Mouse (Mus musculus) limb, embryonic 13.5 days (tissue): Measurements from ENCODE around the gene Akap5. TPM values are rescaled to one million over a fixed set of nuclear protein-coding genes. Genes with fewer than 3 reads are reported as not detected.

Experiments
- ATAC-seq: fragments of 200-750 bp; cut with Nextera tagmentation; 2 replicates; pipeline ENCODE4 v1.8.0; 2017; ENCODE audit warnings: low read depth, moderate number of reproducible peaks, moderate TSS enrichment; ENCODE audit not compliant: low FRiP score
- H3K27ac ChIP-seq: fragments of 300-500 bp; sonication (generic); 2 replicates; pipeline ENCODE4 v1.5.1; 2015; ENCODE audit warnings: inconsistent platforms, mild to moderate bottlenecking, moderate library complexity
- H3K27me3 ChIP-seq: fragments of 300-500 bp; sonication (generic); 2 replicates; pipeline ENCODE4 v1.6.1; 2015; ENCODE audit warnings: mild to moderate bottlenecking, inconsistent platforms
- H3K36me3 ChIP-seq: fragments of 300-500 bp; sonication (generic); 2 replicates; pipeline ENCODE4 v1.6.1; 2015; ENCODE audit warnings: inconsistent platforms, mild to moderate bottlenecking, moderate library complexity
- H3K4me1 ChIP-seq: fragments of 300-500 bp; sonication (generic); 2 replicates; pipeline ENCODE4 v1.6.1; 2015; ENCODE audit warnings: inconsistent platforms
- H3K4me2 ChIP-seq: fragments of 300-500 bp; sonication (generic); replicated peaks from 2 replicates; pipeline ENCODE4 v1.6.1; 2015; ENCODE audit warnings: inconsistent platforms, mild to moderate bottlenecking, moderate library complexity
- H3K4me3 ChIP-seq: fragments of 300-500 bp; sonication (generic); 2 replicates; pipeline ENCODE4 v1.5.1; 2015; ENCODE audit warnings: moderate library complexity, mild to moderate bottlenecking, inconsistent platforms
- H3K9ac ChIP-seq: fragments of 300-500 bp; sonication (generic); 2 replicates; pipeline ENCODE4 v1.6.1; 2015; ENCODE audit warnings: mild to moderate bottlenecking, inconsistent platforms
- H3K9me3 ChIP-seq: fragments of 300-500 bp; sonication (generic); 2 replicates; pipeline ENCODE4 v1.6.1; 2016; ENCODE audit warnings: inconsistent platforms
- WGBS: fragments of 180-500 bp; shearing (Covaris S2); methylation state at CpG from one replicate; pipeline ENCODE4 v1.1.7; 2015; 5-methylcytosine and 5-hydroxymethylcytosine counted together
- polyA plus RNA-seq: library from polyadenylated mRNA; unstranded; fragments of >200 nt; fragmentation: Nextera tagmentation; extraction: Ambion mirVana; gene quantifications from 2 replicates; pipeline ENCODE4 v1.2.1, GENCODE M21; 2015

The Akap5 gene
- polyA plus RNA-seq, 1 experiment from 2014 or later, result 2.3 TPM

GRCm38 (mm10) chr12:76360868-76361267 is 36.2 kb downstream of the Akap5 start:
- no peak overlapping the region for H3K9ac ChIP-seq
- H3K9me3 ChIP-seq, result no peaks in the 10 kb centered on the region
- H3K27me3 ChIP-seq, result no peaks in the 10 kb centered on the region
- H3K36me3 ChIP-seq, result peaks cover 8% of the 10 kb centered on the region
- no peak for ATAC-seq
- no peak overlapping the region for H3K4me2 ChIP-seq
- no peak overlapping the region for H3K4me3 ChIP-seq
- no peak overlapping the region for H3K27ac ChIP-seq
- 59% methylated on average over 1 of the region's 1 CpGs for WGBS
- peaks cover 11% of the 10 kb centered on the region for H3K4me1 ChIP-seq

GRCm38 (mm10) chr12:76361405-76362302 is 37.0 kb downstream of the Akap5 start:
- H3K36me3 ChIP-seq, result peaks cover 8% of the 10 kb centered on the region
- H3K9ac ChIP-seq, result no peak overlapping the region
- 54% methylated on average over 9 of the region's 9 CpGs for WGBS
- H3K9me3 ChIP-seq, result no peaks in the 10 kb centered on the region
- ATAC-seq, result no peak
- H3K4me2 ChIP-seq, result no peak overlapping the region
- H3K27ac ChIP-seq, result no peak overlapping the region
- no peaks in the 10 kb centered on the region for H3K27me3 ChIP-seq
- no peak overlapping the region for H3K4me3 ChIP-seq
- H3K4me1 ChIP-seq, result peaks cover 17% of the 10 kb centered on the region

- Histone ChIP-seq H3K4me2 (no peak overlapping the region), H3K27me3 (no peaks in the 10 kb centered on the region), H3K27ac (no peak overlapping the region), H3K4me1 (peaks cover 24% of the 10 kb centered on the region), H3K9ac (no peak overlapping the region), H3K9me3 (no peaks in the 10 kb centered on the region), H3K36me3 (peaks cover 5% of the 10 kb centered on the region), H3K4me3 (no peak overlapping the region)
- 81% methylated on average over 9 of the region's 9 CpGs for WGBS
- no peak for ATAC-seq
Observed at GRCm38 (mm10) chr12:76362303-76362676, 37.6 kb downstream of the Akap5 start.

GRCm38 (mm10) chr12:76366276-76366675 is 41.6 kb downstream of the Akap5 start:
- Histone ChIP-seq H3K4me3 (no peak overlapping the region), H3K9me3 (no peaks in the 10 kb centered on the region), H3K27ac (no peak overlapping the region), H3K4me2 (no peak overlapping the region), H3K27me3 (no peaks in the 10 kb centered on the region), H3K36me3 (no peaks in the 10 kb centered on the region), H3K4me1 (peaks cover 38% of the 10 kb centered on the region), H3K9ac (peak overlapping the region; percentile 26; the same call in 1 of the 2 replicates)
- no peak for ATAC-seq
- WGBS, result 84% methylated on average over 3 of the region's 3 CpGs

- Histone ChIP-seq H3K4me1 (peaks cover 39% of the 10 kb centered on the region), H3K9me3 (no peaks in the 10 kb centered on the region), H3K36me3 (no peaks in the 10 kb centered on the region), H3K27ac (peak overlapping the region; percentile 100; the same call in 1 of the 2 replicates), H3K4me2 (peak overlapping the region; percentile 92), H3K4me3 (peak overlapping the region; percentile 95), H3K9ac (peak overlapping the region; percentile 99), H3K27me3 (no peaks in the 10 kb centered on the region)
- 11% methylated on average over 14 of the region's 14 CpGs for WGBS
- ATAC-seq, result no peak
Observed at GRCm38 (mm10) chr12:76367096-76367995, 42.7 kb downstream of the Akap5 start.

GRCm38 (mm10) chr12:76368201-76368789 is 43.6 kb downstream of the Akap5 start:
- no peak for ATAC-seq
- Histone ChIP-seq H3K36me3 (no peaks in the 10 kb centered on the region), H3K4me1 (peaks cover 47% of the 10 kb centered on the region), H3K27me3 (no peaks in the 10 kb centered on the region), H3K4me3 (peak overlapping the region; percentile 95), H3K27ac (peak overlapping the region; percentile 100; the same call in 1 of the 2 replicates), H3K9ac (peak overlapping the region; percentile 99), H3K9me3 (no peaks in the 10 kb centered on the region), H3K4me2 (peak overlapping the region; percentile 92)
- 5% methylated on average over 9 of the region's 9 CpGs for WGBS

GRCm38 (mm10) chr12:76368790-76369205 is 44.1 kb downstream of the Akap5 start:
- Histone ChIP-seq H3K9me3 (no peaks in the 10 kb centered on the region), H3K27ac (peak overlapping the region; percentile 100), H3K4me2 (peak overlapping the region; percentile 92), H3K27me3 (no peaks in the 10 kb centered on the region), H3K4me3 (peak overlapping the region; percentile 95), H3K36me3 (no peaks in the 10 kb centered on the region), H3K4me1 (peaks cover 52% of the 10 kb centered on the region), H3K9ac (peak overlapping the region; percentile 99)
- 2% methylated on average over 26 of the region's 26 CpGs for WGBS
- ATAC-seq, result peak; percentile 9; the same call in 1 of the 2 replicates

- under 1% methylated on average over 92 of the region's 96 CpGs for WGBS
Observed at GRCm38 (mm10) chr12:76369206-76369977, 44.7 kb downstream of the Akap5 start, which contains the start of gene Zbtb25. Zbtb25 (minus strand) TSS chr12:76369602.

GRCm38 (mm10) chr12:76369978-76370830 is 45.5 kb downstream of the Akap5 start, which contains the start of gene Zbtb1:
Zbtb1 (plus strand) TSS chr12:76370266.
- peak within 1 kb of the TSS; percentile 99 for H3K9ac ChIP-seq
- H3K4me3 ChIP-seq, result peak within 1 kb of the TSS; percentile 95
- peaks cover 64% of the 10 kb centered on the region for H3K4me1 ChIP-seq
- peak within 1 kb of the TSS; percentile 100 for H3K27ac ChIP-seq
- under 1% methylated on average over 81 of the region's 99 CpGs for whole genome bisulfite sequencing
- no peaks in the 10 kb centered on the region for H3K9me3 ChIP-seq
- no peaks in the 10 kb centered on the region for H3K36me3 ChIP-seq
- no peaks in the 10 kb centered on the region for H3K27me3 ChIP-seq
- H3K4me2 ChIP-seq, result peak within 1 kb of the TSS; percentile 92
- peak; percentile 48 for ATAC-seq

More at GRCm38 (mm10) chr12:76369206-76369977, 44.7 kb downstream of the Akap5 start, which contains the start of gene Zbtb25:
- Histone ChIP-seq H3K4me2 (peak within 1 kb of the TSS; percentile 92), H3K27ac (peak within 1 kb of the TSS; percentile 100), H3K36me3 (no peaks in the 10 kb centered on the region), H3K4me1 (peaks cover 58% of the 10 kb centered on the region), H3K4me3 (peak within 1 kb of the TSS; percentile 95), H3K27me3 (no peaks in the 10 kb centered on the region), H3K9me3 (no peaks in the 10 kb centered on the region), H3K9ac (peak within 1 kb of the TSS; percentile 99)
- ATAC-seq, result peak; percentile 78

- peaks cover 60% of the 10 kb centered on the region for H3K4me1 ChIP-seq
- H3K9ac ChIP-seq, result peak overlapping the region; percentile 99
- peak overlapping the region; percentile 92 for H3K4me2 ChIP-seq
- H3K27ac ChIP-seq, result peak overlapping the region; percentile 100
- no peaks in the 10 kb centered on the region for H3K36me3 ChIP-seq
- H3K9me3 ChIP-seq, result no peaks in the 10 kb centered on the region
- peak; percentile 54 for ATAC-seq
- H3K4me3 ChIP-seq, result peak overlapping the region; percentile 95
- H3K27me3 ChIP-seq, result no peaks in the 10 kb centered on the region
- WGBS, result under 1% methylated on average over 62 of the region's 63 CpGs
Observed at GRCm38 (mm10) chr12:76370831-76371571, 46.3 kb downstream of the Akap5 start.
